Mouse (Mus musculus) limb, embryonic 10.5 days (tissue): ENCODE data around the gene 5031439G07Rik. TPM values are rescaled to one million over a fixed set of nuclear protein-coding genes. Genes with fewer than 3 reads are reported as not detected.
"Not testable (repeated sequence)": the region's sequence is repeated elsewhere in the genome, so short reads cannot be mapped to it uniquely, and the experiment has no call there.

Experiments used
- DNase-seq: peaks from one replicate; pipeline ENCODE4 v3.0.0-alpha.2; 2017; ENCODE audit warnings: low spot score
- H3K27ac ChIP-seq: fragments of 300-500 bp; sonication (generic); 2 replicates; pipeline ENCODE4 v1.5.1; 2016; ENCODE audit warnings: mild to moderate bottlenecking
- H3K27me3 ChIP-seq: fragments of 300-500 bp; sonication (generic); 2 replicates; pipeline ENCODE4 v1.6.1; 2016; ENCODE audit warnings: low read depth, mild to moderate bottlenecking; ENCODE audit not compliant: poor library complexity, severe bottlenecking
- H3K36me3 ChIP-seq: fragments of 300-500 bp; sonication (generic); 2 replicates; pipeline ENCODE4 v1.6.1; 2016; ENCODE audit warnings: mild to moderate bottlenecking, moderate library complexity
- H3K4me1 ChIP-seq: fragments of 300-500 bp; sonication (generic); 2 replicates; pipeline ENCODE4 v1.6.1; 2016
- H3K4me3 ChIP-seq: fragments of 300-500 bp; sonication (generic); 2 replicates; pipeline ENCODE4 v1.5.1; 2016; ENCODE audit warnings: mild to moderate bottlenecking, moderate library complexity
- H3K9me3 ChIP-seq: fragments of 300-500 bp; sonication (generic); replicated peaks from 2 replicates; pipeline ENCODE4 v1.6.1; 2016; ENCODE audit warnings: mild to moderate bottlenecking
- WGBS: fragments of 180-500 bp; shearing (Covaris S2); methylation state at CpG from one replicate; pipeline ENCODE4 v1.1.7; 2016; 5-methylcytosine and 5-hydroxymethylcytosine counted together
- polyA plus RNA-seq: library from polyadenylated mRNA; unstranded; fragments of >200 nt; fragmentation: Nextera tagmentation; extraction: Ambion mirVana; gene quantifications from 2 replicates; pipeline ENCODE4 v1.2.1, GENCODE M21; 2016

5031439G07Rik gene
- polyA plus RNA-seq = 9.7 and 10.1 TPM in 2 replicates

DNA sequence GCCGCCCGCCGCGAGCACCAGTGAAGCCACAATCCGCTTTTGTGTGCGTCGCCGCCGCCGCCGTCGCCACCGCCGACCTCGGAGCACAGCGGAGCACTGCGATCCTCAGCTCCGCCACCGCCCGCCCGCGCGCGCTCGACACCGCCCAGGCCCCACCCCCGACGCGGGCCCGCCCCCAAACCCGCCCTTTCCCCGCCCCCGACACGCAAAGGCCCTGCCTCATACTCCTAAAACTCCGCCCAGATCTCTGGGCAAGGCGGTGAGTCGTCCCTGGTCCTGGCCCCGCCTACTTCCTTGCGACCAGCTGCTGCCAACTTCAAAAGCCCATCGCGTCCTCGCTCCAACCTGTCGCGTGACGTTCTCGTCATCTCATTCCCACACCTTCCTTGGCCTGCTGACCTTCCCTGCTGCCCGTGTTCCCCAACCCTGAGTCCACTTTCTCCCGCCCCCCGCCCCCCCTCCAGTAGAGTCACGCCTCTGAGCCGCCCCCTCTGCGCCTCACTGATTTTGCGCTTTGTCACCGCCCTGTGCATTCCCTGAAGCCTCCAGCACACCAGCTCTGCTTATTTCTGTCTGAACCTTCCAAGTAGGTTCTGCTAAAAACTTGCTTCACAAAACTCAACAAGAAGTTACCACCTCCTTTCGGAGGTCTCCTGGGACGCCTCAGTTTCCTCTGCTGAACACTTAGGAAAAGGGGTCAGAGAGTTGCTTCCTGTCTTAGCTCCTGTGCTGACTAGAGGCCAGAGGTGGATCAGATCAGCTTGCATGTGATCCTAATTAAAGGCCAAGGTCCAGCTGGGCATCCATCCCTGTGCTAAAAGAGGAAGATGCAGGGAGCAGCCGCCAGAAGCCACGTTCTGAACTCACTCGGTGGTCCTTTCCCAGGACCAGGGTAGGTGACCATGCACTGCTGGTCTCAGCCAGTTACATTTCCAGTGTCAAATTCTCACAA lies at the start of gene 5031439G07Rik:
5031439G07Rik (minus strand) TSS at position 678 of the 952 bp plus-strand sequence.
- no peaks in the 10 kb centered on the region for H3K27me3 ChIP-seq
- no peaks in the 10 kb centered on the region for H3K36me3 ChIP-seq
- peak; percentile 97 for DNase-seq
- H3K4me3 ChIP-seq = peak within 1 kb of the TSS; percentile 89
- H3K4me1 ChIP-seq = peaks cover 30% of the 10 kb centered on the region
- 3% methylated on average over 56 of the region's 59 CpGs for WGBS
- no peaks in the 10 kb centered on the region for H3K9me3 ChIP-seq
- peak within 1 kb of the TSS; percentile 88 for H3K27ac ChIP-seq

DNA sequence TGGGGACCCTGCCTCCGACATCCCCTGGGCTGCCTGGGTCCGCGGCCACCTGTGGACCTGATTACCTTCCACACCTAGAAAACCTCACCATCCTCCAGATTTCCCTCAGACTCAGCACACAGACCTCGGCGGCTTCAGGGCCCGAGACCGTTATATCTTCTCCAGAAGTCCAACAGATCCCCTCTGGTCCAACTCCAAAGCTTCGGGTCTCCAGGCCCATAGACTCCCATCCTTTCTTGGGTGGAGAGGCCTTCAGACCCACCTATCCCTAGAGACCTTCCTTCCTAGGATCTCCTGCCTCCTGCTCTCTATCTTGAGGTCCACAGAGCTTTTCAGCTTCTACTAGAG lies 49.0 kb upstream of the 5031439G07Rik start:
- WGBS = 7% methylated on average over 8 of the region's 8 CpGs
- peak overlapping the region; percentile 82 for H3K4me3 ChIP-seq
- H3K36me3 ChIP-seq = no peaks in the 10 kb centered on the region
- peaks cover 47% of the 10 kb centered on the region for H3K4me1 ChIP-seq
- no peaks in the 10 kb centered on the region for H3K9me3 ChIP-seq
- no peak for DNase-seq
- peaks cover 11% of the 10 kb centered on the region; the same call in 1 of the 2 replicates for H3K27me3 ChIP-seq
- peak overlapping the region; percentile 89 for H3K27ac ChIP-seq

DNA sequence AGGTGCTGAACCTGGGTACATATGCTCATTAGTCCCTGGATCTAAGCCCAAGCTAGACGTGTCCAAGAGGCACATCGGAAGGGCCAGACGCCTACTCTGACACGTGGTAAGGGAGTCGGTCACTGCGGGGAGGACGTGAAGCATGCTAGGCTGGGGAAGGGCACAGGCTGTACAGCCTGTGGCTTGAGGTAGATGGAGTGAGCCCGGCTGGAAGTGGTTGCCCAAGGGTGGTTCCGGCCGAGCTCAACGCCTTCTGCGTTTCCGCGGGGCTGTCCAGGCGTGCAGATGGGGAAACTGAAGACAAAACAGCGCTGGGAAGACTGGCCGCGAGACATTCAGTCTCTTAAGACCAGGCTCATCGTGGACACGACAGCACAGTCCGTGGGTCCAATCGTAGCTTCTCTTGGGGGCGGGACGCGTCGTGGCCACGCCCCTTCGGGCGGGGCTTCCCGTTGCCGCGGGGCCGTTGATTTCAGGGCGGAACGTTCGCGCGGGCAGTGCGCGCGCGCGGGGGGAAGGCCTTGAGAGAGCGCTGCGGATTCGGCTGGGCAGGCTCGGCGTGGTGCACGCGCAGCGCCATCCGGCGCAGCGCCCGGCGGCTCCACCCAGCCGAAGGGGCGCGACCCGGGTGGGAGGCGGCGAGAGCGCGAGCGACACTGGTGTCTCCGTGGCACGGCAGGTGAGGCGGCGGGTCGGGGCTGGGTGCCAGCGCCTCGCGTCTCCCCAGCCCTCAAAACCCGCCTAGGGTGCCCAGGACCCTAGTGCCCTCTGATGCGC lies 48.4 kb upstream of the 5031439G07Rik start:
- WGBS = under 1% methylated on average over 74 of the region's 75 CpGs
- Histone ChIP-seq H3K9me3 (no peaks in the 10 kb centered on the region), H3K27me3 (peaks cover 11% of the 10 kb centered on the region; the same call in 1 of the 2 replicates), H3K4me1 (peaks cover 41% of the 10 kb centered on the region), H3K36me3 (no peaks in the 10 kb centered on the region), H3K4me3 (peak overlapping the region; percentile 82), H3K27ac (peak overlapping the region; percentile 89)
- DNase-seq = peak; percentile 96

DNA sequence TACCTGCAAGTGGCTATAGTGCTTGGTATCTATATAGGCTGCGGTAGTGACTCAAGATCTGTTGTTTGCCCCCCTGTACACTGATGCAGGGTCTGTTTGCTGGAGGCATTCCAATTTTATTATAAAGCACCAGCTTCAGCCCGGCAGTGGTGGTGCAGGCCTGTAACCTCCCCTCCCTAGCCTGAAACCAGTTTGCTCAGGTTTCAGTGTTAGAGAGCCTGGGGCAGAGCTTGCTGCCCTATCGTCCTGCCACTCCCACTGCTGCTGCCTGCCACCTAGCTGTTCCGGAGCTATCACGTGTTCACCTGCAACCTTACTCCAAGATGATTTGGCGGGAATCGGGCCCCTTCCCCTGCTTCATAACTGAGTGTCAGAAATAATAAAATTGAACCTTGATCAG lies 45.6 kb upstream of the 5031439G07Rik start:
- H3K4me3 ChIP-seq = not testable (repeated sequence)

DNA sequence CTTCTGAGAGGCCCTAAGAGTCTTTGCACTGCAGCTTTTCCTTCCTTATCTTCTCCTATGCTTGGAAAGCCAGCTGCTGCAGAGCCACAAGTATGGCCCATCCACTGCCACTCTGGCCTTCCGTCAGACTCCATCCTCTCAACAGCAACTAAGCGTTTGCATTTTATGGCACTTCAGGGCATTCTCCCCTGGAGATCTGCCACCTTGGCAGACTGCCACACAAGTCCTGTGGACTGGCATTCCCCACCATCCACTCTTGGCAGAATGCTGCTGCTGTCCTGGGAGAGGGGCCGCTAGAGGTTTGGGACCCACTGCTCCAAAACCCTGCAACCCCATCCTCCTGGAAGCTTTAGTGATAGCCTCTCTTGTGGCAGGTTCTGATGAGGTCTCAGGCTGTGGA lies 43.5 kb upstream of the 5031439G07Rik start:
- peaks cover 11% of the 10 kb centered on the region; the same call in 1 of the 2 replicates for H3K27me3 ChIP-seq
- no peaks in the 10 kb centered on the region for H3K36me3 ChIP-seq
- H3K4me3 ChIP-seq = no peak overlapping the region
- WGBS = 78% methylated on average over 3 of the region's 3 CpGs
- H3K4me1 ChIP-seq = peaks cover 9% of the 10 kb centered on the region
- no peak for DNase-seq
- H3K9me3 ChIP-seq = no peaks in the 10 kb centered on the region
- H3K27ac ChIP-seq = no peak overlapping the region

More for the DNA sequence above, 45.6 kb upstream of the 5031439G07Rik start:
- H3K36me3 ChIP-seq, H3K9me3 ChIP-seq, DNase-seq, H3K27ac ChIP-seq: not testable (repeated sequence)
- peaks cover 11% of the 10 kb centered on the region; the same call in 1 of the 2 replicates for H3K27me3 ChIP-seq
- H3K4me1 ChIP-seq = peaks cover 27% of the 10 kb centered on the region
- 36% methylated on average over 7 of the region's 7 CpGs for WGBS

DNA sequence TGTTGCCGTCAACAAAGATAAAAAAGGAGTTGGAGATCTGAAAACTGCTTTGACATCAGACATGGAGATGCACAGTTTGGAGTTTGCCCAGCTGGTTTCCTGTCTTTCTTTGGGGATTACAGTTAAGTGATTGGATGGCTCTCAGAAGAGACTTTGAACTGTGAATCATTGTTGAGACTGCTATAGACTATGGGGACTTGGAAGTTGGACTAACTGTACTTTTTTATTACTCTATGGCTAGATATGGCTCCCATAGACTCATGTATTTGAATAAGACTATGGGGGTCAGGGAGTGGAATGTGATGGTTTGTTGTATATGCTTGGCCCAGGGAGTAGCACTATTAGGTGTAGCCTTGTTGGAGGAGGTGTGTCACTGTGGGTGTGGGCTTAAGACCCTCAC lies 42.3 kb upstream of the 5031439G07Rik start:
- H3K4me3 ChIP-seq, H3K4me1 ChIP-seq, H3K36me3 ChIP-seq, DNase-seq, H3K27ac ChIP-seq, H3K9me3 ChIP-seq, H3K27me3 ChIP-seq: not testable (repeated sequence)
- 79% methylated on average over 1 of the region's 1 CpGs for WGBS

DNA sequence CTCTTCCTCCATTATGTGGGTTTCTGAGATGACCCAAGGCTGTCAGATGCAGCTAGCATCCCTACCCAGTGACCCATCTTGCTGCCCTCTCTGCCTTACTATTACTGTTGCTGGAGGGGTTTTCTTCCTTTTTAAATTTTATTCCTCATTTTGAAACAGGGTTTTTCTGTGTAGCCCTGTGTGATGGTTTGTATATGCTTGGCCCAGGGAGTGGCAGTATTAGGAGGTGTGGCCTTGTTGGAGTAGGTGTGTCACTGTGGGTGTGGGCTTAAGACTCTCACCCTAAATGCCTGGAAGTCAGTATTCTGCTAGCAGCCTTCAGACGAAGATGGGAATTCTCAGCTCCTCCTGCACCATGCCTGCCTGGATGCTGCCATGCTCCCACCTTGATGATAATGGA lies 40.3 kb upstream of the 5031439G07Rik start, which contains the start of gene Fam118a:
Fam118a (plus strand) TSS at position 301 of the 400 bp plus-strand sequence.
- H3K27ac ChIP-seq, H3K27me3 ChIP-seq, H3K4me3 ChIP-seq, H3K9me3 ChIP-seq, H3K4me1 ChIP-seq, DNase-seq, H3K36me3 ChIP-seq: not testable (repeated sequence)
- WGBS = 45% methylated on average over 1 of the region's 1 CpGs

DNA sequence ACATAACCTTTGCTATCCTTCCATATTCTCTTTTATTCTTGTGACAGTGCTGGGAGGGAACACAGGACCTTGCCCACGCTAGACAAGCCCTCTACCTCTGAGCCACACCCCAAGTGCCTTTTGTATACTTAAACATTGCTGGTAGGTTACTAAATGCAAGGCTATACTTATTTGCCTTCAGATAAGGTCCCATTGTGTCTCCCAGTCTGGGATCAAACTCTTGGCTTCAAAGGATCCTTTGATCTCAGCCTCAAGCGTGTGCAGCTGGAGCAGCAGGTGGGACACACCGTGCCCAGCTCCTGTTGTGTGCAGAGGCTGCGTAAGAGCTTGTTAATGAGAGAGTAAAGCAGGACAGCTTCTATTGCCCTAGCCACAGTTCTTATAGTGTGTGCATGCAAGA lies 39.4 kb upstream of the 5031439G07Rik start:
- H3K4me3 ChIP-seq = no peak overlapping the region
- no peak overlapping the region for H3K27ac ChIP-seq
- 58% methylated on average over 4 of the region's 4 CpGs for WGBS
- H3K36me3 ChIP-seq = no peaks in the 10 kb centered on the region
- H3K4me1 ChIP-seq = no peaks in the 10 kb centered on the region
- H3K9me3 ChIP-seq = no peaks in the 10 kb centered on the region
- DNase-seq = no peak
- no peaks in the 10 kb centered on the region for H3K27me3 ChIP-seq

DNA sequence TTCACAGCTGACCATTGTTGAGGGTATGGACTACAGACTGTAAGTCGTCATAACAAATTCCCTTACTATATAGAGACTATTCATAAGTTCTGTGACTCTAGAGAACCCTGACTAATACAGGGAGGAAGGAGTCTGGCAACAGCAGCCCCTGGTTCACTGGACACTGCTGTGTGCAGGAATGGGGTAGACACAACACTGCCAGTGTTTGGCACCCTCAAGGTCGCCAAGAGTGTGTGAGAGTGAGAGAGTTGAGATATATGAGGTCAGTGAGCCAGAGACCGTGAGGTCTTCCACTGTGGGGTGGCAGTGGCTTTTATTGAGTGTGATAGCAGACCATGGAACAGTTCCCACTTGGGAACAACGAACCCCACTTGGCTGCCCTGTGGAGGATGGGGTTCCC lies 37.8 kb upstream of the 5031439G07Rik start:
- Histone ChIP-seq H3K9me3 (no peaks in the 10 kb centered on the region), H3K27ac (no peak overlapping the region), H3K27me3 (0 out of 2 replicates have a peak, but pooled peaks cover 4% of the 10 kb centered on the region), H3K4me3 (no peak overlapping the region), H3K4me1 (no peaks in the 10 kb centered on the region), H3K36me3 (no peaks in the 10 kb centered on the region)
- DNase-seq = no peak
- 88% methylated on average over 4 of the region's 4 CpGs for WGBS

DNA sequence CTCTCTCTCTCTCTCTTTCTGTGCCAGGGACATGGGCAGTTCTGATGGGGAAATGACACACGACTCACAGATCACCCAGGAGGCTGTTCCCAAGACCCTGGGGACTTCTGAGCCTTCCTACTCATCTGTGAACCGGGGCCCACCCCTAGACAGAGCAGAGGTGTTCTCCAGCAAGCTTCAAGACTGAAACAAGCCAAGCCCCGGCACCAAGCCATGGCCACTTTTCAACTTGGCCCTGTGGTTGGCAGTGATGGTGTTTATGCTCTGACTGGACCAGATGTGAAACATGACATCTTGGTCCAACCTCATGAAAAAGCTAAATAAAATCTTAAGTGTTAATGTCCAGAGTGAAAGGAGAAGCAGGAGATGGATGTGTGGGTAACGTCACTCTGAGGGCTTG lies 33.9 kb upstream of the 5031439G07Rik start:
- Histone ChIP-seq H3K9me3 (no peaks in the 10 kb centered on the region), H3K4me3 (no peak overlapping the region), H3K36me3 (no peaks in the 10 kb centered on the region), H3K27ac (no peak overlapping the region), H3K27me3 (peaks cover 28% of the 10 kb centered on the region), H3K4me1 (peaks cover 10% of the 10 kb centered on the region)
- DNase-seq = no peak
- 73% methylated on average over 4 of the region's 4 CpGs for WGBS

DNA sequence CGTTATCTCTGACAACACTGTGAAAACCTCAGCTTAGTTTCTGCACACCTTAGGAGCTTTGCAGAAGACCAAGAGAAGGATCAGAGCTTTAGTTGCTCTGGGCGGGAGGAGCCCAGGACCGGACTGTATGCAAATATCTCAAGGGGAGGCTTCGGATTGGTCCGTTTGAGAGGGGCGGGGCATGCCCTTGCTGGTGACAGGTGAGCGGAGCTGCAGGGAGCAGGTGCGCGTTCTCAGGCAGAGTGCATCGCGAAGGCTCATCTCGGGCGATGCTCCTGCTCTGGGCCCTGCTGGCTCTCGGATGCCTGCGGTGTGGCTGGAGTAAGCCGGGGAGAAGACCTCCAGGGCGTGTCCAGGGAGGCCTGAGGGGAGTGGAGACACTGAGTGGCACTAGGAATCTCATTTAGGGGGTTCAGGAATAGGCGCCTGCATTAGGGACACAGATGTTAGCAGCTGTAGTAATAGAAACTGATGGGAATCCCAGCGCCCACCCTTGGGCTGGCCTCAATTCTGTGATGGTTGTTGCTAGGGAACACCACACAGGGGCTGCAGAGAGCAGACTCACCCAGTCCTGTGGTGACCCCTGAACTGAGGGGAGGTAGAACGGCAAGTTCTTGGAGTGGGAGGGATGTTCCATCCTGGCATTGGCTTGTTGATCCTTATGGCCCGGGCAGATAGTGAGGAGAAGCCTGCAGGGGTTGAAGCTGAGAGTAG lies 28.8 kb upstream of the 5031439G07Rik start, which contains the start of gene Upk3a:
Upk3a (plus strand) TSS at position 191 of the 714 bp plus-strand sequence.
- no peak within 1 kb of the TSS for H3K27ac ChIP-seq
- H3K4me3 ChIP-seq = no peak within 1 kb of the TSS
- H3K4me1 ChIP-seq = peaks cover 23% of the 10 kb centered on the region
- peaks cover 50% of the 10 kb centered on the region for H3K27me3 ChIP-seq
- DNase-seq = no peak
- 7% methylated on average over 21 of the region's 21 CpGs for WGBS
- H3K36me3 ChIP-seq = no peaks in the 10 kb centered on the region
- no peaks in the 10 kb centered on the region for H3K9me3 ChIP-seq

DNA sequence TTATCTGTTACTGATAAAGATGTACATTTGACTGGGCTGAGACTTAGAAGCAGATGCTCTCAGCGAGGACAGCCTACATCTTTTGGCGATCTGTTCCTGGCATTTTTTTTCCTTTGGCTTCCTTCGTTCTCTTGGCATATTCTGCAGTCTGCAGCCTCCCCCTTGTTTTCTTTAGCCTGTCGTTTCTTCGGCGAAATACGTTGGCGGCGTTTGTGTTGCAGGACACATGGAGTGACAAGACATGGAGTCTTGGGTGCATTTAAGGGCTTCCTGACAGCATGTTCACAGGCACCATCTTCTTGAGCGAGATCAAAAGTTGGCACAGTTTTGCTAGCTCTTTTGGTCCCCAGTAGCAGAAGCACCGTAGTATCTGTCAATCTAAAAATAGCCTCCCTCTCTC lies 27.4 kb upstream of the 5031439G07Rik start:
- Histone ChIP-seq H3K4me3 (no peak overlapping the region), H3K27me3 (peaks cover 41% of the 10 kb centered on the region), H3K4me1 (peaks cover 26% of the 10 kb centered on the region), H3K36me3 (no peaks in the 10 kb centered on the region), H3K27ac (no peak overlapping the region), H3K9me3 (no peaks in the 10 kb centered on the region)
- DNase-seq = no peak
- WGBS = 88% methylated on average over 11 of the region's 11 CpGs
